Mouse (Mus musculus) limb, embryonic 10.5 days (tissue): Measurements from ENCODE around the gene Mrpl38. TPM values are rescaled to one million over a fixed set of nuclear protein-coding genes. Genes with fewer than 3 reads are reported as not detected.
"Not testable (repeated sequence)": the region's sequence is repeated elsewhere in the genome, so short reads cannot be mapped to it uniquely, and the experiment has no call there.

ENCODE experiments used
- DNase-seq: peaks from one replicate; pipeline ENCODE4 v3.0.0-alpha.2; 2017; ENCODE audit warnings: low spot score
- H3K27ac ChIP-seq: fragments of 300-500 bp; sonication (generic); 2 replicates; pipeline ENCODE4 v1.5.1; 2016; ENCODE audit warnings: mild to moderate bottlenecking
- H3K27me3 ChIP-seq: fragments of 300-500 bp; sonication (generic); 2 replicates; pipeline ENCODE4 v1.6.1; 2016; ENCODE audit warnings: low read depth, mild to moderate bottlenecking; ENCODE audit not compliant: poor library complexity, severe bottlenecking
- H3K36me3 ChIP-seq: fragments of 300-500 bp; sonication (generic); 2 replicates; pipeline ENCODE4 v1.6.1; 2016; ENCODE audit warnings: mild to moderate bottlenecking, moderate library complexity
- H3K4me1 ChIP-seq: fragments of 300-500 bp; sonication (generic); 2 replicates; pipeline ENCODE4 v1.6.1; 2016
- H3K4me3 ChIP-seq: fragments of 300-500 bp; sonication (generic); 2 replicates; pipeline ENCODE4 v1.5.1; 2016; ENCODE audit warnings: mild to moderate bottlenecking, moderate library complexity
- H3K9me3 ChIP-seq: fragments of 300-500 bp; sonication (generic); replicated peaks from 2 replicates; pipeline ENCODE4 v1.6.1; 2016; ENCODE audit warnings: mild to moderate bottlenecking
- WGBS: fragments of 180-500 bp; shearing (Covaris S2); methylation state at CpG from one replicate; pipeline ENCODE4 v1.1.7; 2016; 5-methylcytosine and 5-hydroxymethylcytosine counted together
- polyA plus RNA-seq: library from polyadenylated mRNA; unstranded; fragments of >200 nt; fragmentation: Nextera tagmentation; extraction: Ambion mirVana; gene quantifications from 2 replicates; pipeline ENCODE4 v1.2.1, GENCODE M21; 2016

The Mrpl38 gene
- polyA plus RNA-seq, 1 experiment from 2014 or later: 116 TPM

DNA sequence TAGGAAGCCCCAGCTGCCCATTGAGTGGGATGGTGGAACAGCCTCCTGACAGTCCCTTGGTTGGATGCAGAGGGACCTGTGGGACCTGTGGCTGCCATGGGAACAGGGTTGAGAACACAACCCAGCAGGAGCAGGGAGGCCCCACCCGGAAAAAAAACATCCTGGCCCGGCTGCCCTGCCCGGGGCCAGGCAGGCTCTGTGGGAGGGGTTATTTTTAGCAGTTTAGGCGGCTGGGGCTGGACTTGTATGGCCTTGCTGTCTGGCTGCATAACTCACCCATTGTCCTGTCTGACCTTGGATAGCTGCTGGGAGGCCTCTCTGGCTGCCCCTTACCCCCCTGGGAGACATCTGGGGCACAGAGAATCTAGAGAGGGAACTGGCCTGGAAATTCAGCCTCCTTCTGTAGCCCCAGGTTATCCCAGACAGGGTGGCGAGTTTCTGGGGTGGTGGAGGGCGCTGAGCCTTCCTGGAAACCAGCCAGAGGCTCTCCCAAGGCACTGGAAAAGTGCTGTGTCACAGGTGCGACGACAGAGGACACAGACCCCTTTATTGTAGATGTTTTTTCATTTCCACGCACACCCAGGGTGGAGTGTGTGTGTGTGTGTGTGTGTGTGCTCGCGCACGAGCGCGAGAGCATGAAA lies 34.5 kb downstream of the Mrpl38 start:
- H3K27me3 ChIP-seq: peaks cover 44% of the 10 kb centered on the region

DNA sequence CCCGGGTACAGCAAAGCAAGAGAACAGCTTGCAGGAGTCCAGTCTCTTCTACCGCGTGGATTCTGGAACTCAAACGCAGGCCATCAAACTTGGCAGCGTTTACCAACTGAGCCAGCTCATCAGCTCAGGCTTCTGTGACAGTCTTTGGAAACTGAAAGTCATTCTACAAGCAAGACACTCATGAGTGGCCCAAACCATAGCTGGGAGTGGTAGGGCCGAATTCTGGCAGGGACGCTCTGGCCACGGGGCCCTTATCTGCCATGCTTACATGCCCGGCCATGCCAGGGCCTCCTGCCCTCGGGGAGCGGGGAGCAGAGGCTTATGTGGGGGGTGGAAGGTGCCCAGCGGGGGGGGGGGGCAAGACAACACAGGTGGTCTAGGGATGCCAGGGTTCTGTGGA lies 35.1 kb downstream of the Mrpl38 start:
- Histone ChIP-seq H3K4me3 (0 out of 2 replicates have a peak overlapping the region, but pooled peaks have one; percentile 8), H3K36me3 (no peaks in the 10 kb centered on the region), H3K9me3 (no peaks in the 10 kb centered on the region), H3K27me3 (peaks cover 38% of the 10 kb centered on the region), H3K27ac (peak overlapping the region; percentile 79), H3K4me1 (peaks cover 65% of the 10 kb centered on the region)
- WGBS: 86% methylated on average over 12 of the region's 12 CpGs
- no peak for DNase-seq

More for the DNA sequence above, 34.5 kb downstream of the Mrpl38 start:
- Histone ChIP-seq H3K9me3 (no peaks in the 10 kb centered on the region), H3K27ac (peak overlapping the region; percentile 79), H3K36me3 (no peaks in the 10 kb centered on the region), H3K4me3 (0 out of 2 replicates have a peak overlapping the region, but pooled peaks have one; percentile 8), H3K4me1 (peaks cover 65% of the 10 kb centered on the region)
- peak; percentile 52 for DNase-seq
- WGBS: 53% methylated on average over 14 of the region's 14 CpGs

DNA sequence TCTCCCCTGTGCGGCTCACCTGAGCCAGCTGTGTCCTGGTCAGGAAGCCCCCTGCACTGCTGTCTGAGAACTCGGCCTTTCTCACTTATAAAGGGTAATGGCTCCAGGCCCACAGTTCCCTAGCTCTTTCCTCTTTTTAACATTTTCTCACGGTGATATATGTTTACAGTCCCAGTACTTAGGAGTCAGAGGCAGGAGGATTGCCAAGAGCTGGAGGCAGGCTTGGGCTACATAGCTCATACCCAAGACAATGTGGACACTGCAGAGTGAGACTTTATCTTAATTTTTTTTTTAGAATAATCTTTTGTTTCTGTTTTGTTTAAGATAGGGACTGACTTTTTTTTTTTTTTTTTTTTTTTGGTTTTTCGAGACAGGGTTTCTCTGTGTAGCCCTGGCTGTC lies 36.2 kb downstream of the Mrpl38 start:
- no peak for DNase-seq
- Histone ChIP-seq H3K9me3 (no peaks in the 10 kb centered on the region), H3K27ac (peak overlapping the region; percentile 80), H3K4me1 (peaks cover 55% of the 10 kb centered on the region), H3K27me3 (peaks cover 27% of the 10 kb centered on the region), H3K36me3 (no peaks in the 10 kb centered on the region), H3K4me3 (no peak overlapping the region)
- 69% methylated on average over 3 of the region's 4 CpGs for WGBS

DNA sequence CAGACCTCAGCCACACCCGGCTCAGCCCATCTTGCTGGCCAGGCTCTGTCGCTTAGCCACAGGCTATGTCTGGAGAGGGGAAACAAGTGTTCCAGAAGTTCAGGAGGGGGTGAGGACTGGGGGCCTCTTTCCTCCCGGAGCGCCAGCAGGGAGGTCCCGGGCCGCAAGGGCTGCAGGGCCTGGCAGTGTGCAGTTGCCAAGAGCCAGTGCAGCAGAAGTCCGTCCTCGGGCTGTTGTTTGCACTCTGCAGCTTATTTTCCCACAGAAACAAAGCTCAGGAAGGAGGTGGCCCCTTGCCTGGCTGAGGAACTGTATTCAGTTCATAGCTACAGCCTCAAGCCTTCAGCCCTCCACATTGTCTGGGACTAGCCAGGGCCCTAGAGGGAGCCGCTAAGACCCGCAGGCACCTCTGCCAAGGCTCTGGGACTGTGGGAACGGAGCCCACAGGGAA lies 36.7 kb downstream of the Mrpl38 start:
- no peak for DNase-seq
- 63% methylated on average over 11 of the region's 11 CpGs for WGBS
- peaks cover 22% of the 10 kb centered on the region for H3K27me3 ChIP-seq
- no peaks in the 10 kb centered on the region for H3K36me3 ChIP-seq
- 0 out of 2 replicates have a peak overlapping the region, but pooled peaks have one; percentile 3 for H3K4me3 ChIP-seq
- H3K4me1 ChIP-seq: peaks cover 50% of the 10 kb centered on the region
- no peaks in the 10 kb centered on the region for H3K9me3 ChIP-seq
- peak overlapping the region; percentile 80 for H3K27ac ChIP-seq

DNA sequence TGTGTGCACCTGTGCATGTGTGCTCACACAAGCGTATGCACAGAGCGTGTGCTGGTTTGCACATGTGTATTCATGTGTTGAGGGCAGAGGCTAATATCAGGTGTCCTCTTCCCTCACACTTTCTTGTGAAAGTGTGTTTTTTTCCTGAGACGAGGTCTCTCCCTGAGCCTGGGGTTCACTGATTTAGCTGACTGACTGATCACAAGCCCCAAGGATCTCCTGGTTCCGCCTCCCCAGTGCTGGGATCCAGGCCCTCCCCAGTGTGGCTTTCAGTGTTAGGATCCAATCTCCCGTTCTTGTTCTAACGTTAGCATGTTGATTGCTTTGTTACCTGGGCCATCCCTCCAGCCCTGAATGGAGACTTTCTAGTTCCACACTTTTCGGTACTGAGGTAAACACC lies 37.8 kb downstream of the Mrpl38 start:
- no peak overlapping the region for H3K4me3 ChIP-seq
- peak overlapping the region; percentile 80; the same call in 1 of the 2 replicates for H3K27ac ChIP-seq
- peaks cover 11% of the 10 kb centered on the region for H3K27me3 ChIP-seq
- H3K4me1 ChIP-seq: peaks cover 39% of the 10 kb centered on the region
- no peaks in the 10 kb centered on the region for H3K36me3 ChIP-seq
- DNase-seq: no peak
- H3K9me3 ChIP-seq: no peaks in the 10 kb centered on the region
- 86% methylated on average over 7 of the region's 7 CpGs for WGBS

DNA sequence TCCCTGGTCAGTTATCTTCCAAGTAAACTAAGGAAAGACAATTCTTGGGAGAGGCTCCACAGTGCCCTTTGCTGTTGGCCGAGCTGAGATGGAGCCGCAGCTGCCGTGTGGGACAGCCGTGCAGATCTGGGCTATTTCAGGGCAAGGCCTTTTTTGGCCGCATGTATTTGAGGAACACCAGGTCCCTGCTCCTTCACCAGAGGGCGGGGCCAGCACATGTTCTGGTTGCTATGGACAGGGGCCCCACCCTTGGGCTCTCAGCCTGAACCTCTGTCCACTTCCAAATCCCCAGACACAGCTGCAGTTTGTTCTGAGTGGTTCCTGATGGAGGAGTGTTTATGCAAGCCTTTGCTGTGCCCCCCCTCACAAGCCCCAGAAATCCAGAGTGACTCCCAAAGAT lies 38.3 kb downstream of the Mrpl38 start:
- H3K4me1 ChIP-seq: peaks cover 38% of the 10 kb centered on the region
- H3K27ac ChIP-seq: peak overlapping the region; percentile 11; the same call in 1 of the 2 replicates
- H3K36me3 ChIP-seq: no peaks in the 10 kb centered on the region
- H3K4me3 ChIP-seq: no peak overlapping the region
- no peak for DNase-seq
- H3K9me3 ChIP-seq: no peaks in the 10 kb centered on the region
- WGBS: 78% methylated on average over 6 of the region's 6 CpGs
- H3K27me3 ChIP-seq: peaks cover 6% of the 10 kb centered on the region

DNA sequence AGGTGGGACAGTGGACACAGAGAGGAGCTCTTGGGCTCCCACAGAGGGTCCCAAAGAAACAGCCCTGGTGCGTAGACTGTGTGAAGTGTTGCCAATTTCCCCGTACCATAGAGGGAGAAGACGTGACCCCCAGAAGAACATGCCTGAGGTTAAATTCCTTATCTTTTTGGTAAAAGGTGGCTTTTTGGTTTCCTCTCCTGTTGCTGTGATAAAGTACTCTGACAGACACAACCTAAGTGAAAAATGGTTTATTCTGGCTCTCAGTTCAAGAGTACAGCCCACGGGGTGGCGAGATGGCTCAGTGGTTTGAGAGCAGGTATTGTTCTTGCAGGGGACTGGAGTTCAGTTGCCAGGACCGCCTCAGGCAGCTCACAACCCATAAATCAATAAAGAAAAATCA lies 39.2 kb downstream of the Mrpl38 start:
- Histone ChIP-seq H3K36me3 (no peaks in the 10 kb centered on the region), H3K27me3 (no peaks in the 10 kb centered on the region; the same call in 1 of the 2 replicates), H3K9me3 (no peaks in the 10 kb centered on the region), H3K27ac (peak overlapping the region; percentile 5; the same call in 1 of the 2 replicates), H3K4me1 (peaks cover 35% of the 10 kb centered on the region), H3K4me3 (no peak overlapping the region)
- DNase-seq: no peak
- WGBS: 96% methylated on average over 6 of the region's 6 CpGs

DNA sequence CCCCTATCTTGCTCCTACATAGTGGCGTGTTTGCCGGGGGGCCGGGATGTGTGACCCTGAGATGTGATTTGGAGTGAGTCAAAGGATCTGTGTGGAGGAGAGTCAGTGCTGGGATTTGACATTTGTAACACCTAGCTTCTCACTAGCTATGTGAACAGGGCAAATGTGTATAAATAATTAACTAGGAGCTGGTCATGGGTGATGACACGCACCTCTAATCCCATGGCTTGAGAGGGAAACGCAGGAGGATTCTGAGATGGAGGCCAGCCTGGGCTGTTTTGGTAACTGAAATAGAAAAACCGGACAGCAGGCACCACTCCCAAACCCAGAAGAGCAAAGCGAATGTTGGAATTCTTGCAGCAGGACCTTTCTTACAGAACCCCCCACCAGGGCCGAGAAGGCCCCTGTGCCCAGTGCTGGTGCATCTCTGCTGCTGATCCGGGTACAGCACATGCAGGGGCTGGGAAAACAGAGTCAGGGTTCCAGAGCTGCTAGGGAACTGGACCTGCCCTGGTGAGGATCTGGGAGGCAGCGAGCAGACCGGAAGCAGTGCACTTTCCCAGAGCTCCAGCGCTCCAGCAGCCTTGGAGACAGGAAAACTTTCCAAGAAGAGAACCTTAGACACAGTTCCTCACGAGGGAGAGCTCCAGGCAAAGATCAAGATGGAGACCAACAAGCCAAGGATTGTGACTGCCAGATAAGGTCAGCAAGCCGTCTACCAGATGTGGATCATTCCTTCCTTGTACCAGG lies 39.8 kb downstream of the Mrpl38 start:
- 79% methylated on average over 14 of the region's 14 CpGs for WGBS
- H3K9me3 ChIP-seq: no peaks in the 10 kb centered on the region
- no peaks in the 10 kb centered on the region for H3K27me3 ChIP-seq
- H3K36me3 ChIP-seq: no peaks in the 10 kb centered on the region
- peaks cover 29% of the 10 kb centered on the region for H3K4me1 ChIP-seq
- no peak overlapping the region for H3K4me3 ChIP-seq
- peak overlapping the region; percentile 5 for H3K27ac ChIP-seq
- no peak for DNase-seq

DNA sequence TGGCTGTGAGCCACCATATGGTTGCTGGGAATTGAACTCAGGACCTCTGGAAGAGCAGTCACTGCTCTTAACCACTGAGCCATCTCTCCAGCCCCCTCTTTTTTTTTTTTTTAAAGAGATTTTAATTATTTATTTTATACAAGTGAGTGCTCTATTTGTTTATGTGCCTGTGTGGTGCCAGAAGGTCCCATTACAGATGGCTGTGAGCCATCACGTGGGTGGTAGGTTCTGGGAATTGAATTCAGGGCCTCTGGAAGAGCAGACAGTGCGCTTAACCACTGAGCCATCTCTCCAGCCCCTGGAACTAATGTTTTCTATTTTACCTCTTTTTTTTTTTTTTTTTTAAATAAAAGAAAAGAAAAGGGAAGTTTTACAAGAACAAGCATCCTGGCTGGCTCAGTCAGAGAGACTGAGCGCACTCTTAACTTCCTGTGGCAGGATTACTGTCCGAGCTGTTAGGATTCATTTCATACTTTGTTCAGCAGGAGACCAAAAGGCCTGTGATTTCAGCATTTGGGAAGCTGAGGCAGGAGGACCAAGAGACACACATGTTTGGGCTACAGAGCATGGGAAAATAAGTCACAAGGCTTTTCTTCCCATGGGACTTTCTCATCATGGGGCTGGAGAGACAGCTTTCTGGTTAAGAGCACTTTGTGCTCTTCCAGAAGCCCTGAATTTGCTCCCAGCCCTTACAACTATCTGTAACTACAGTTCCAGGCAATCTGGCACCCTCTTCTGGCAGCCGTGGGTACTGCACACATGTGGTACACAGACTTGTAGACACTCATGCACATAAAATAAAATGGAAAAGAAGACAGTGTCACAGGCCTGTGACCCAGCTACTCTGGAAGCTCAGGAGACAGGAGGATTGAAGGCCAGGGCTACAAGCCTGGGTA lies 42.2 kb downstream of the Mrpl38 start:
- no peak for DNase-seq
- Histone ChIP-seq H3K27me3 (no peaks in the 10 kb centered on the region), H3K4me3 (no peak overlapping the region), H3K36me3 (no peaks in the 10 kb centered on the region), H3K4me1 (peaks cover 11% of the 10 kb centered on the region), H3K9me3 (no peaks in the 10 kb centered on the region), H3K27ac (no peak overlapping the region)
- WGBS: 94% methylated on average over 5 of the region's 5 CpGs

DNA sequence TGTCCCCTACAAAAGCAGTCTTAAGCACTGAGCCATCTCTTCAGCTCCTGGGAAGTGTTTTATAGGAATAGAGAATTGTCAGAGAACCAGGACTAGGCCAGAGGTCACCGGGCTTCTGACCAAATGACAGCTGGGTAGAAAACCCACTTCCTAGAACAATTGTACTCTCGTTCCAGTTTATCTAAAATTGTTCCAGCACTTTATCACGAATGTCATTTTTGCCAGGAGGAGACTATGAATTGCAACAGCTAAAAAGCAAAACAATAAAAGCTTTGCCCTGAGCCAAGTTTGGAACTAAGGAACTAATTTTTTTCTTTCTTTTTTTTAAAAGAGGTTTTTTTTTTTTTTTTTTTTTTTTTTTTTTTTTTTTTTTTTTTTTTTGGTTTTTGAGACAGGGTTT lies 43.1 kb downstream of the Mrpl38 start:
- DNase-seq: no peak
- WGBS: 91% methylated on average over 3 of the region's 3 CpGs

DNA sequence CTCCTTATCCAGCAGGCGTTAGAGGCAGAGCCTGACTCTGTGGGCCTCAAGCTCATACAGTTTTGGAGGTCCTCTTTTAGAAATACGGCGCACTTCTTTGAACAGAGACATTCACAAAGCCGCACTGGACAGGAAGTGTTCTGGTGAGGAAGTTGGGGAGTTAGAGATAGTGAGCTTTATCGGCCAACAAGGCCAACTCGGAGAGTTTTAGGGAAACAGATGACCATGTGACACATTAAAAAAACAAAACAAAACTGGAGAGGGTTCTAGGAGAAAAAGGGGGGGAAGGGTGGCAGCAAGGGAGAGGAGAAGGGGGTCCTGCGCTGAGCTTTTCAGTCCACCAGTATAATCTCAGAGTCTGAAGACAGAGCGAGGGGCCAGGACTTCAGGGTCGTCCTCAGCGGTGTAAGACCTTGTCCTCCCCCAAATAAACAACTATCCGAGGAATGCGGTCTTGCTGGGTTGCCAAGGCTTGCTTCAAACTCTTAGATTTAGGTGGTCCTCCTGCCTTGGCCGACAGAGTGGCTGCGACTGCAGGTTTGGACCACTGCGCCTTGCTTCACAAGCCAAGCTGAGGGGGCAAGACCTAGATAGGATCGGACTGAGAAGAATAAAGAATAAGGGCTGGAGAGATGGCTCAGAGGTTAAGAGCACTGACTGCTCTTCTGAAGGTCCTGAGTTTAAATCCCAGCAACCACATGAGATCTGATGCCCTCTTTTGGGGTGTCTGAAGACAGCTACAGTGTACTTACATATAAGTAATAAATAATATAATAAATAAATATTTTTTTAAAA lies 44.7 kb downstream of the Mrpl38 start:
- WGBS: 66% methylated on average over 16 of the region's 16 CpGs
- H3K27me3 ChIP-seq: no peaks in the 10 kb centered on the region
- no peaks in the 10 kb centered on the region for H3K36me3 ChIP-seq
- DNase-seq: no peak
- no peak overlapping the region for H3K4me3 ChIP-seq
- 0 out of 2 replicates have a peak overlapping the region, but pooled peaks have one; percentile 50 for H3K27ac ChIP-seq
- peaks cover 5% of the 10 kb centered on the region; the same call in 1 of the 2 replicates for H3K4me1 ChIP-seq
- no peaks in the 10 kb centered on the region for H3K9me3 ChIP-seq

More for the DNA sequence above, 43.1 kb downstream of the Mrpl38 start:
- Histone ChIP-seq H3K4me1 (peaks cover 9% of the 10 kb centered on the region; the same call in 1 of the 2 replicates), H3K4me3 (no peak overlapping the region), H3K27ac (no peak overlapping the region), H3K27me3 (no peaks in the 10 kb centered on the region), H3K36me3 (no peaks in the 10 kb centered on the region), H3K9me3 (no peaks in the 10 kb centered on the region)

DNA sequence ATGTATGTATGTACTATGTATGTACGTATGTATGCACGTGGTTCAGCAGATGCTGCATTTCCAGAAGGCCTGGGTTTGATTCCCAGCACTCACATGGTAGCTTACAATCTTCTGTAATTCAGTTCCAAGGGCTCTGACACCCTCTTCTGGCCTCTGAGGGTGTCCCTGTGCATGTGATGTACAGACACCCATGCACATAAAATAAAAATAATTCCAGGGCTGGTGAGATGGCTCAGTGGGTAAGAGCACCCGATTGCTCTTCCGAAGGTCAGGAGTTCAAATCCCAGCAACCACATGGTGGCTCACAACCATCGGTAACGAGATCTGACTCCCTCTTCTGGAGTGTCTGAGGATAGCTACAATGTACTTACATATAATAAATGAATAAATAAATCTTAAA lies 45.7 kb downstream of the Mrpl38 start:
- not testable (repeated sequence) for H3K27me3 ChIP-seq, H3K27ac ChIP-seq, H3K4me1 ChIP-seq, H3K9me3 ChIP-seq, H3K4me3 ChIP-seq, DNase-seq, H3K36me3 ChIP-seq
- WGBS: 89% methylated on average over 6 of the region's 6 CpGs
